Mouse (Mus musculus) spleen, adult 12 weeks (tissue): ENCODE measurements at regions not wholly inside any gene's neighbourhood (a gene's known extent, or its start where the extent isn't known, plus 50 kb on each side); places are given as distances from the start of the nearest gene placed in this dataset.
A peak's percentile ranks its signal among the peaks of the same experiment; 100 is the strongest.
"Not testable (repeated sequence)": the region's sequence is repeated elsewhere in the genome, so short reads cannot be mapped to it uniquely, and the experiment has no call there.

Experiments used
- DNase-seq: peaks from one replicate; pipeline ENCODE4 v3.0.0; 2022; ENCODE audit warnings: low spot score

GRCm38 (mm10) chr12:20415397-20415796 is 461.1 kb downstream of the Gm21863 start:
- DNase-seq: not testable (repeated sequence)

- DNase-seq: not testable (repeated sequence)
Observed at GRCm38 (mm10) chr12:20426359-20426758, 472.1 kb downstream of the Gm21863 start.

- peak; percentile 4 for DNase-seq
Observed at GRCm38 (mm10) chr12:20464585-20464984, 510.3 kb downstream of the Gm21863 start.
